Mouse (Mus musculus): ENCODE data around the gene Scn3a. TPM values are rescaled to one million over a fixed set of nuclear protein-coding genes. Genes with fewer than 3 reads are reported as not detected.

Scn3a gene
- polyA plus RNA-seq (2017; shearing (Covaris generic)) = 0.07 TPM

GRCm38 (mm10) chr2:65566793-65567787 is at the start of gene Scn3a:
Gene Scn3a (minus strand): TSS chr2:65567627.

Other genes with a start within 250 kb of the Scn3a start
- gene Slc38a11, start 203.6 kb downstream of the Scn3a start, polyA plus RNA-seq (2017; shearing (Covaris generic)) = 0.17 TPM
- 0.07 TPM for gene Scn2a, start 53.1 kb upstream of the Scn3a start, polyA plus RNA-seq (2017; shearing (Covaris generic))